Mouse (Mus musculus): ENCODE measurements around the gene Pde4b. TPM values are rescaled to one million over a fixed set of nuclear protein-coding genes. Genes with fewer than 3 reads are reported as not detected.
"Not testable (repeated sequence)": the region's sequence is repeated elsewhere in the genome, so short reads cannot be mapped to it uniquely, and the experiment has no call there.

Gene Pde4b
- polyA plus RNA-seq, 1 experiment = 19.5 TPM

- Histone ChIP-seq H3K4me1 (ENCODE audit: control insufficient read depth, insufficient read depth, low read length) (no peaks in the 10 kb centered on the region), H3K4me3 (ENCODE audit: insufficient read depth, low read length) (no peak overlapping the region), H3K27ac (ENCODE audit: insufficient read depth, low read depth, low read length) (no peak overlapping the region)
- no peak for TF ChIP-seq POLR2A (IDR thresholded peaks at IDR 0.05; ENCODE audit: borderline replicate concordance, low read depth, low read length)
- TF ChIP-seq CTCF (IDR thresholded peaks at IDR 0.05; ENCODE audit: low read depth, low read length) = no peak
These were observed 396.1 kb downstream of the Pde4b start for GRCm38 (mm10) chr4:102483354-102484018.

GRCm38 (mm10) chr4:102484738-102485137, 397.4 kb downstream of the Pde4b start:
- Histone ChIP-seq H3K27ac (ENCODE audit: insufficient read depth, low read depth, low read length) (no peak overlapping the region), H3K4me1 (ENCODE audit: control insufficient read depth, insufficient read depth, low read length) (no peaks in the 10 kb centered on the region), H3K4me3 (ENCODE audit: insufficient read depth, low read length) (no peak overlapping the region)
- TF ChIP-seq POLR2A (IDR thresholded peaks at IDR 0.05; ENCODE audit: borderline replicate concordance, low read depth, low read length) (no peak), CTCF (IDR thresholded peaks at IDR 0.05; ENCODE audit: low read depth, low read length) (no peak)

- H3K27ac ChIP-seq (ENCODE audit: insufficient read depth, low read depth, low read length) = no peak overlapping the region
- TF ChIP-seq CTCF (IDR thresholded peaks at IDR 0.05; ENCODE audit: low read depth, low read length) (0 out of 2 replicates have a peak, but pooled peaks have one; percentile 13), POLR2A (IDR thresholded peaks at IDR 0.05; ENCODE audit: borderline replicate concordance, low read depth, low read length) (no peak)
- no peaks in the 10 kb centered on the region for H3K4me1 ChIP-seq (ENCODE audit: control insufficient read depth, insufficient read depth, low read length)
- no peak overlapping the region for H3K4me3 ChIP-seq (ENCODE audit: insufficient read depth, low read length)
These were observed 399.0 kb downstream of the Pde4b start for GRCm38 (mm10) chr4:102486134-102486920.

- Histone ChIP-seq H3K4me3 (ENCODE audit: insufficient read depth, low read length) (no peak overlapping the region), H3K27ac (ENCODE audit: insufficient read depth, low read depth, low read length) (no peak overlapping the region), H3K4me1 (ENCODE audit: control insufficient read depth, insufficient read depth, low read length) (no peaks in the 10 kb centered on the region)
- TF ChIP-seq POLR2A (IDR thresholded peaks at IDR 0.05; ENCODE audit: borderline replicate concordance, low read depth, low read length) = no peak
- TF ChIP-seq CTCF (IDR thresholded peaks at IDR 0.05; ENCODE audit: low read depth, low read length) = no peak
These were observed 399.5 kb downstream of the Pde4b start for GRCm38 (mm10) chr4:102486921-102487240.

GRCm38 (mm10) chr4:102488000-102488399, 400.7 kb downstream of the Pde4b start:
- H3K27ac ChIP-seq (ENCODE audit: insufficient read depth, low read depth, low read length) = no peak overlapping the region
- no peak for TF ChIP-seq POLR2A (IDR thresholded peaks at IDR 0.05; ENCODE audit: borderline replicate concordance, low read depth, low read length)
- TF ChIP-seq CTCF (IDR thresholded peaks at IDR 0.05; ENCODE audit: low read depth, low read length) = no peak
- no peak overlapping the region for H3K4me3 ChIP-seq (ENCODE audit: insufficient read depth, low read length)
- no peaks in the 10 kb centered on the region for H3K4me1 ChIP-seq (ENCODE audit: control insufficient read depth, insufficient read depth, low read length)

GRCm38 (mm10) chr4:102491468-102492123, 404.3 kb downstream of the Pde4b start:
- H3K4me3 ChIP-seq (ENCODE audit: insufficient read depth, low read length) = no peak overlapping the region
- no peak for TF ChIP-seq CTCF (IDR thresholded peaks at IDR 0.05; ENCODE audit: low read depth, low read length)
- TF ChIP-seq POLR2A (IDR thresholded peaks at IDR 0.05; ENCODE audit: borderline replicate concordance, low read depth, low read length) = no peak

GRCm38 (mm10) chr4:102492911-102493310, 405.6 kb downstream of the Pde4b start:
- no peak for TF ChIP-seq POLR2A (IDR thresholded peaks at IDR 0.05; ENCODE audit: borderline replicate concordance, low read depth, low read length)
- TF ChIP-seq CTCF (IDR thresholded peaks at IDR 0.05; ENCODE audit: low read depth, low read length) = no peak
- no peak overlapping the region for H3K27ac ChIP-seq (ENCODE audit: insufficient read depth, low read depth, low read length)
- H3K4me3 ChIP-seq (ENCODE audit: insufficient read depth, low read length) = no peak overlapping the region
- H3K4me1 ChIP-seq (ENCODE audit: control insufficient read depth, insufficient read depth, low read length) = peaks cover 9% of the 10 kb centered on the region

More at GRCm38 (mm10) chr4:102491468-102492123, 404.3 kb downstream of the Pde4b start:
- Histone ChIP-seq H3K4me1 (ENCODE audit: control insufficient read depth, insufficient read depth, low read length) (peaks cover 6% of the 10 kb centered on the region), H3K27ac (ENCODE audit: insufficient read depth, low read depth, low read length) (no peak overlapping the region)

- Histone ChIP-seq H3K4me3 (ENCODE audit: insufficient read depth, low read length) (no peak overlapping the region), H3K27ac (ENCODE audit: insufficient read depth, low read depth, low read length) (no peak overlapping the region), H3K4me1 (ENCODE audit: control insufficient read depth, insufficient read depth, low read length) (peaks cover 13% of the 10 kb centered on the region)
- no peak for TF ChIP-seq POLR2A (IDR thresholded peaks at IDR 0.05; ENCODE audit: borderline replicate concordance, low read depth, low read length)
- TF ChIP-seq CTCF (IDR thresholded peaks at IDR 0.05; ENCODE audit: low read depth, low read length) = no peak
These were observed 406.2 kb downstream of the Pde4b start for GRCm38 (mm10) chr4:102493342-102494128.

GRCm38 (mm10) chr4:102494203-102494602, 406.9 kb downstream of the Pde4b start:
- H3K4me1 ChIP-seq (ENCODE audit: control insufficient read depth, insufficient read depth, low read length) = peaks cover 18% of the 10 kb centered on the region
- not testable (repeated sequence) for H3K27ac ChIP-seq (ENCODE audit: insufficient read depth, low read depth, low read length); H3K4me3 ChIP-seq (ENCODE audit: insufficient read depth, low read length)

Measured in bone marrow macrophage, adult 2 months (primary cell).